Mouse (Mus musculus) T-helper 2 cell (primary cell): Measurements from ENCODE around the gene Mospd3.

Experiments used
- in situ Hi-C: fragments of 300-600 bp; cut with MboI, MseI; formaldehyde crosslinking; loops from one replicate; pipeline ENCODE4 v1.15.1; 2025; ENCODE audit warnings: high pct_unique_total_duplicates

Mospd3 gene

DNA sequence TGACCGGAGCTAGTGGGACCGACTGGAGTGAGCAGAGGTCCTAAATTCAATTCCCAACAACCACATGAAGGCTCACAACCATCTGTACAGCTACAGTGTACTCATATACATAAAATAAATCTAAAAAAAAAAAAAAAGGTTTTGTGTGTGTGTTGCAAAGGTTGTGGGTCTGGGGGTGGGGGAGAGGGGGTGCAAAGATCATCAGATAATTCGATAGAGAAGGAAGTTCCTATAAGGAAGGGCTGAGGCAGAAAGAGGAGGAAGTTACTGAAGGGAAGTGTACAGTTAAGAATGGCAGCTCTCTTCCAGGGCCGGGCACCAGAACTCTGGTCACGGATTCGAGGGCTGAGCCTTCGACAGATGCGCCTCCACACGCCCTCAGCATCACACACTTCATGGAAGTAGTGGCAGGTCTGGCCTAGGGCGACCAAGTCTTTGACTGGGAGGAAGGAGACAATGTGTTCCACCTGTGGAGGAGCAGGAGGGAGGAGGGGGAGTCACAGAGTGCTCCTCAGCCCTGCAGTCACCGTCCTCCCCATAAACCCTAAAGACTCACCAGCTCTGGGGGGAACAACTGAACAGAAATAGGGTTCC, 23.2 kb upstream of the Mospd3 start:
- in situ Hi-C loops, result loop anchor here (25.0 kb wide), 1 partner anchor 1638 kb away; the partner anchor contains the start of gene Get4

DNA sequence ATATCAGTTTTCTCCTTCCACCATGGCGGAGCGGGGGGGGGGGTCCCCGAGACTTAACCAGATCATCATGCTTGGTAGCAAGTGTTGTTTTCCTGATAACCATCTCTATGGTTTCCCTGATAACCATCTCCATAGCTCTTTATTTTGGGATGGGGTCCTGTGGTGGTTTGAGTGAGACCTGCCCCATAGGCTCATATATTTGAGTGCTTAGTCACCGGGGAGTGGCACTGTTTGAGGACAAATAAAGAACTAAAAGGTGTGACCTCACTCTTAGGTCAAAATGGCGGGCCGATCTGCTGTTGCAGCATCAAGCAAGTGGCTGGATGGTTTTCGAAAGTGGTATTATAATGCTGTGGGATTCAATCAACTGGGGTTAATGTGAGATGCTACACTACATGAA, 14.5 kb upstream of the Mospd3 start:
- in situ Hi-C loops, result loop anchor here (25.0 kb wide), 1 partner anchor 1647 kb away; the partner anchor contains the start of gene Get4

DNA sequence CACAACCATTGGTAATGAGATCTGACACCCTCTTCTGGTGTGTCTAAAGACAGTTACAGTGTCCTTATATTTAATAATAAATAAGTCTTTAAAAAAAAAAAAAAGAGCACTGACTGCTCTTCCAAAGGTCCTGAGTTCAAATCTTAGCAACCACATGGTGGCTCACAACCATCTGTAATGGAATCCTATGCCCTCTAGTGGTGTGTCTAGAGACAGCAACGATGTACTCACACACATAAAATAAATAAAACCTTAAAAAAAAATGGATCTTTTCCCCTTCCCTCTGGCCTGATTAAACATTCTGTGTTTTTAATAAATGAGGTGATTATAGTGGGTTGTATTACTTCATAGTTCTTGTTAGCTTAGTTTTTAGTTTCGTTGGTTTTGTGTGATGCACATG, 14.1 kb upstream of the Mospd3 start:
- in situ Hi-C loops, result loop anchor here (25.0 kb wide), 1 partner anchor 1647 kb away; the partner anchor contains the start of gene Get4

DNA sequence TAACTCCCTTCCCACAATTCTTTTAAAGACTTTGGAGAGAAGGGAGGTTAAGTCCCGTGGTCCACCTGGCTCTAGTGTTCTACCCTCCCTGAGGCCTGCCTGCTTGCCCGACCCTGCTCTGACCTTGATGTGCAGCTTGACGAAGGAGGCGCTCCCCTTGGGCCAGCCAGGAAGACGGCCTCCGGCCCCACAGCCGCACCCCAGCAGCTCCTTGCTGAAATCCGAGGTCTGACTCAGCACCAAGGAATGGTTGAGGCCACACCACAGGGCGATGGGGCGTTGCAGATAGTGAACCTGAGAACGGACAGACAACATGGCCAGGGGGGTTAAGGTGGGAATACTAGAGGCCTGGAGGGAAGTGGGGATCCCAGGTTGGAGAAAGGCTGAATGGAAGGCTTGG, 12.7 kb upstream of the Mospd3 start, which contains the start of gene Pcolce:
TSS of gene Pcolce (minus strand) at position 235 of the 400 bp plus-strand sequence.
- in situ Hi-C loops, result loop anchor here (25.0 kb wide), 1 partner anchor 1649 kb away; the partner anchor contains the start of gene Get4

DNA sequence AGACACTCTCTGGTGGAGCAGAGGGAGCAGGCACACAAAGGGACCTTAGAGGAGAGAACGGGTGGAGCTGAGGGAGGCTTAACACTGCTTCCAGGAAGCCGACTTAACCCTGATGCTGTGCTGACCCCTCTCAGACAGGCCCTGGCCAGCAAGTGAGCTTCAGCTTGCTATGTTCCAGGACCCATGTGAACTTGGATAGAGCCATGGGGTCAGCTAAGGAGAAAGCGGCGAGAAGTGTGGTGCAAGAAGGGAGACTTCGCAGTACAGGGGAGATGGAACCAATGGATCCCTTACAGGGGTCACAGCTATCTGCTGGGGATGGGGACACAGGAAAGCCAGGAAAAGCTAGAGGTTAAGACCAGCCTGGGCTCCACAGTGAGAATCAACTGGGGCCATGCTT, 12.2 kb upstream of the Mospd3 start:
- in situ Hi-C loops, result loop anchor here (25.0 kb wide), 1 partner anchor 1649 kb away; the partner anchor contains the start of gene Get4

DNA sequence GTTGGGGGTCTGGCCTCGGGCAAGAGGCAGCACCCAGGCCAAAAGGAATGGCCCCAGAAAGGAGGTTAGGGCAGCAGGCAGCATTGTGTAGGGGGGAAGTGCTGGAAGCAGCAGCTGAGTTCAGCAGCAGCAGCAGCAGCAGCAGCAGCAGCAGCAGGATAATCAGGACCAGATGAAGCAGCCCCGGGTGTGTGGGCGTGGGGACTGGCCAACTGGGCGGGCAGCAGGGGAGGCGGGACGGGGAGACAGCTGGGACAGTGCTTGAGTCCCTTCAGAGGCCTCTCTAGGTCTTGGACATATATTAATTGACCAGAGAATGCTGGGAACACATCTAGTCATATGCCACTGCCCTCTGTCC, 10.4 kb upstream of the Mospd3 start:
- in situ Hi-C loops, result loop anchor here (25.0 kb wide), 1 partner anchor 1651 kb away; the partner anchor contains the start of gene Get4

DNA sequence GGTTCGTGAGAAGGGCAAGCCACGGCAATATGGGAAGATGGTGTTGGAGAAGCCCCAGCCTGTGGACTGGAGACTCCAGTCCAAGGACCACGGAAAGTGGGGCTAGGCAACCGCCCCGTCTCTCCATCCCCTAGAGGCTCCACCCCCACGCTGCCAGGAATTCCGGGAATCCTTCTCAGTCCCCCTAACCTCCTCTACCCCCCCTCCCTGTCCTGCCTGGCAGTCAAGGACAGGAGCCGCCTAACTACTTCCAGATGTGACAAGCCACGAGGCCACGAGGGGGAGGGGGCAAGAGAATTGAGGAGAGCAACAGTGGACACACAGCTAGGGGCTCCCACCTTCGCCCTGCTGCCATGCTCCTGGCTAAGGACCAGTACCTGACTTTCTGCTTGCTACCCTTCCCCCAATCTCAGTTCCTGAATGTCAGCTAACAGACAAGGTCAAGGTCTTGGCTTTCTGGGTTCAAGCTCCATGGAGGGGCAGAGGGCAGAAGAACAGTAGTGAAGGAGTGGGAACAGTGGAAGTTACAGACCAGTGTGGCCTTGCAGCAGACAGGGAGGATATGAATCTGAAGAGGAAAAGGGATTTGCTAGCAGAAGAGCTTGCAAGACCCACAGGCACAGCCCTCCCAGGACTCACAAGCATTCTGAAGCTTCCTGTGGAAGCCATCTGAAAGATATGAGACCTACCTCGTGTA, 9.8 kb upstream of the Mospd3 start:
- in situ Hi-C loops, result loop anchor here (25.0 kb wide), 1 partner anchor 1652 kb away; the partner anchor contains the start of gene Get4

DNA sequence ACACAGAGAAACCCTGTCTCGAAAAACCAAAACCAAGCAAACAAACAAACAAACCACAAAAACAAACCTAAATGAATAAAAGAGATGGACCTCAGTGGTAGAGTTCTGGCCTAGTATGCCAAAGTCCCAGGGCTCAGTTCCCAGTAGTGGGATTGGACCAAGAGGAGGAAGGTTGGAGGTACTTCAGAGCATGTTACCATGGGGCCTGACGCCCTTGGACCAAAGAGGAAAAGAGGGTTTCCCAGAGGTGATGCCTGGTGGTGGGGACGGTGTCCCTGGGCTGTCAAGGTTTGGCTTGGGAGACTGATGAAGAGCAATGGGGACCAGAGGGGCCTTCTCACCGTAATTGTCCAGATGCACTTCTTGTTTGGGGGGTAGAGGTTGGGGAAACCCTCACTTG, 9.2 kb upstream of the Mospd3 start:
- in situ Hi-C loops, result loop anchor here (25.0 kb wide), 1 partner anchor 1652 kb away; the partner anchor contains the start of gene Get4

DNA sequence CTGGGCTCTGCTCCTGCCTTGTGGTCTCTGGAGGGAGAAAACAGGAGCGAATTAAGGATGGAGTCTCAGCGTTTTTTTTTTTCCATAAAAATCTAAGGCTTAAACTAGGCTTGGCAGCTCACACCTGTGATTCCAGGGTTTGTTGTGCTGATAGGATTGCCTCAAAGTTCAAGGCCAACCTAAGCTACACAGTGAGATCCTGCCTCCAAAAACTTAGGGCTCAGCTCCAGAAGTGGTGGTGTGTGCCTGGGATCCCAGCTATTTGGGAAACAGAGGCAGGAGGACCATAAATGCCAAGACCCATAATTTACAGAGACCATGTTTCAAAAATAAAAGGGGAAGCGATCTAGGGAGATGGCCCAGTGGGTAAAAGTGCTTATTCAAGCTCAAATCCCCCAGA, 8.4 kb upstream of the Mospd3 start:
- in situ Hi-C loops, result loop anchor here (10.0 to 25.0 kb wide), 2 partner anchors 314 to 1653 kb away; partner anchors contain the start of genes Get4 and Ufsp1

DNA sequence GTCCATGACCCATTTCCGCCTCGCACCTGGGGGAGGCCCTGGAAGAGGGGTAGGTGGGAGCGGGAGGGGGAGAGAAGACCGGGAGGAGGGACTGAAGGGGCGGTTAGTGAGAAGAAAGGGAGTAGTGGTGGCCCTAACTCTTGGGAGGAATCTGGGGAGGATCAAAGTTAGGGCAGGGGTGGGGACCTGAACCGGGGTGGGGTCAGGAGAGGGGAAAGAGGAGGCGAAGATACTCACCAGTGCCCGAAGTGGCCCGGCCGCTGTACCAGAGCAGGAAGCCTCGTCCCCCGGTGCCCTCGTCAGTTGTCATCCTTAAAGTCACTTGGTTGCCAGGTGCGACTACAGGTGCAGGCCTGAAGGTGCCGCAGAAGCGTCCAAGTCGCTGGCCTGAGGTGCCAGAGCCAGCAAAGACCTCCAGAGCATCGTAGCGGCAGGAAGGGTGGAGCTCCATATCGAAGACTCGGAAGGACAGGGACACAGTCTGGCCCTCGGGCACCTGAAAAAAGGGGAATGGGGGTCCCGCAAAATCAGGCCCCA, 7.9 kb upstream of the Mospd3 start:
- in situ Hi-C loops, result loop anchor here (10.0 to 25.0 kb wide), 2 partner anchors 314 to 1654 kb away; partner anchors contain the start of genes Get4 and Ufsp1

DNA sequence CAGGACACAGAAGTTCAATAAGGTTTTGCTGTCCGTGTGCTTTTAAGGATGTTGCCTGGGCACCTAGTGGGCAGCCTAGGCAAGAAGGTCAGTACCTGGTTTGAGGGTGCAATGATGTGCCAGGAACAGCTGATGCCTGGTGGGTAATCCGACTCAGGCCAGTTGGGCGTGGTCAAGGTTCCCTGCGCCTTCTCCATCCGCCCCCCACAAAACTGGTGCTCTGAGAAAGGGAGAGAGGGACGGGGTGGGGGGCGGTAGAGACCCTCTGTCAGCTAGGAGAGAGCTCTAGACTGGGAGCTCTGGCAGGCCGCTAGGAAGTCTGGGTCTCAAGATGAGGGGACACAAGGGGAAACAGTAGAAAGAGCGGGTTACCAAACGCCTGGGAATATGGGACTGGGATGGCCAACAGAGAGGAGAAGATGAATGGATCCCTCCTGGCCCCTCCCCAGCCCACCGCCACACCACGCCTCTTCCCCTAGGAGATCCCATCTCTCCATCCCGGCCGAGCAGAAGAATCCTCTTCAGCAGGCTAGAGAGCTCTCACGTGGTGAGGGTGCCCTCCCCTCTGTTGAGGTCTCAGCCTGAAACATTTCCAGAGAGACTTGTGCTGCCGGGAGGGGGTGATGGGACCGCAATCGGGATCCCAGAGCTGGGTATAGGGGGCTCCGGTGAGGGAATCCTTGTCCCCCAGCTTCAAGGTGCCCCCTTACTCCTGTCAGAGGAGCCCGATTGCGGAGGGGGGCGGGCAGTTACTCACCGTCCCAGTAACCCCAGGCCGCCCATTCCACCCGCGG, 7.2 kb upstream of the Mospd3 start:
- in situ Hi-C loops, result loop anchor here (10.0 to 25.0 kb wide), 2 partner anchors 313 to 1654 kb away; partner anchors contain the start of genes Get4 and Ufsp1

DNA sequence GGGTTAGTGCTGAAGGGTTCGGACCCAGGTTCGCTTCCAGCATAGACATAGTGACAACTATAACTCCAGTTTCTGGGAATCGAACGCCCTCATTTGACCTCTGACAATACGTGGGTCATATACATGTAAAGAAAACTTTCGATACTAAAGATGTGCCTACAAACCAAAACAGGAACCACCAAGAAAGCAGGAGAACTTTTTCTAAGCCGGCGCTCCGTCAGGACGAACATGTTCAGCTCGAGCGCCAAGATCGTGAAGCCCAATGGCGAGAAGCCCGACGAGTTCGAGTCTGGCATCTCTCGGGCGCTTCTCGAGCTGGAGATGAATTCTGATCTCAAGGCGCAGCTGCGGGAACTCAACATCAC, 489 bp upstream of the Mospd3 start:
- in situ Hi-C loops, result loop anchor here (5.0 to 25.0 kb wide), 3 partner anchors 41 to 1661 kb away; partner anchors contain the start of genes Get4, Sap25 and Ufsp1

DNA sequence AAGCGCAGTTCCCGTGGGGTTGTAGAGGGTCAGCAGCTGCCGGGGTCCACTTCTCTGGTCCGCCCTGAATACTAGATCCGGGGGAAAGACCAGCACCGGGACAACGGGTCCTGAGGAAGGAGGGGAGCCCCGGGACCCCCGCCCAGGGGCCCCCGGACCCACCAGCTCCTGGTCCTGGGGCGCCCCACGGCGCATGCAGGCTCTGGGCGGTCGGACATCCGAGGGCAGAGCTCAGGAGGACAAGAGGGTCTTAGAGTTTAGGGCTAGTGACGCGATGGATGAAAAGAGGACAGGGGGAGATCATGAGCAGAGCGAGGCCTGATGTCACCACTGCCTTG, 608 bp downstream of the Mospd3 start:
- in situ Hi-C loops, result loop anchor here (5.0 to 25.0 kb wide), 3 partner anchors 42 to 1662 kb away; partner anchors contain the start of genes Get4, Sap25 and Ufsp1

DNA sequence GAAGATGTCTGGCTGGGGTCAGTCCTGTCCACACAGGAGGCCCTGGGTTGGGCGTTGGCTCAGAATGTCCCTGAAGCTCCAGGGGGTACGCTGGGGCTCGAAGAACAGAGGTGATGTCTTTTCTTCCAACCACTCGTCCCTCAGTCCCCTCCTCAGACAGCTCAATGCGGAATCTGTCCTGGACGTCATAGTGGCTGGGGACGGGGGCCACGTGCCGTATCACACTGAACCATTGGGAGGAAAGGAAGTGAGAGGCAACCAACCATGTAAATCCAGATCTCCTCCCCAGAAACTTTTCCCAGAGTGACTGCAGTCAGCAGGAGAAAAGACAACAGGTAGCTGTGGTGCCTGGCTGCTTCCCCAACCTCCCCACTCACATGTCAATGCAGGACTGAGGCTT, 1.3 kb downstream of the Mospd3 start:
- in situ Hi-C loops, result loop anchor here (5.0 to 10.0 kb wide), 2 partner anchors 67 to 95 kb away; partner anchors contain the start of genes Epo, Gnb2 and Pop7

DNA sequence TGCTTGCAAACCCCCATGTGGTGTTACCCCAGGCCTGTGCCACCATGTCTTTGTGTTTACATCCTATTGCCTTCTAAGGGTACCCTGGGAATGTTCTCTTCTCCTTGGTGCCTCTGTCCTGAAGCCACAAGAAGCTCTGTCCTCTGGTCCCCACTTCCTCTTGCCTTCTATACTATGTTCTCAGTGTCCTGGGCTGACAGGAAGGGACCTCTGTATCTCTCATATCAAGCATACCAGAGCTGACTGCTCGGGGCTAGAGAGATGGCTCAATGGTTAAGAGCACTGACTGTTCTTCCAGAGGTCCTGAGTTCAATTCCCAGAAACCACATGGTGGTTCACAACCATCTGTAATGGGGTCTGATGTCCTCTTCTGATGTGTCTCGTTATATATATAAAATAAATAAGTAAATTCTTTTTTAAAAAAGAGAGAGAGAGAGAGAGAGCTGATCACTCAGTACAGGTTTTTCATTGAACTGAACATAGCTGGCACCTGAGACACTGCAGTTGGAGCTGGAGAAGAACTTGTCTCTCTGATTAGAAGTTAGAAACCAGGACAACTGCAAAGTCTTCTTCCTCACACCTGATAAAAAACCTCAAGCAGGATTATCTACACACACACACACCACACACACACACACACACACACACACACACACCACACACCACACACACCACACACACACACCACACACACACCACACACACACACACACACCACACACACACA, 2.6 kb downstream of the Mospd3 start:
- in situ Hi-C loops, result loop anchor here (5.0 to 10.0 kb wide), 2 partner anchors 66 to 93 kb away; partner anchors contain the start of genes Epo, Gnb2 and Pop7

DNA sequence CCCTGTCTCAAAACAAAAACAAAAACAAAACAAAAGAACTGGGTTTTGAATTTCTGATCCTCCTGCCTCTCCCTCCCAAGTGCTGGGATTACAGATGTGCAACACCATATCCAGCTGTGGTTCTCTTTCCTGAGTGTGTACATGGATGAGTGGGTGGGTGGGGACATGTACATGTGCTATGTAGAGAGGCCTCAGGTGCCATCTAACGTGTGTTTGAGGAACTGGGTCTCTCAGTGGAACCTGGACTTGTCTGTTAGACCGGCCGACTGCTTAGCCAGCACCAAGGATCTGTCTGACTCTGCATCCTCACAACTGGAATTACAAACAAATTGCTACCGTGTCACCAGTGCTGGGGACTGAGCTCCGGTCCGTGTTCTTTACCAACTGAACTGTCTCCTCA, 3.2 kb downstream of the Mospd3 start:
- in situ Hi-C loops, result loop anchor here (5.0 to 10.0 kb wide), 2 partner anchors 65 to 93 kb away; partner anchors contain the start of genes Epo, Gnb2 and Pop7

DNA sequence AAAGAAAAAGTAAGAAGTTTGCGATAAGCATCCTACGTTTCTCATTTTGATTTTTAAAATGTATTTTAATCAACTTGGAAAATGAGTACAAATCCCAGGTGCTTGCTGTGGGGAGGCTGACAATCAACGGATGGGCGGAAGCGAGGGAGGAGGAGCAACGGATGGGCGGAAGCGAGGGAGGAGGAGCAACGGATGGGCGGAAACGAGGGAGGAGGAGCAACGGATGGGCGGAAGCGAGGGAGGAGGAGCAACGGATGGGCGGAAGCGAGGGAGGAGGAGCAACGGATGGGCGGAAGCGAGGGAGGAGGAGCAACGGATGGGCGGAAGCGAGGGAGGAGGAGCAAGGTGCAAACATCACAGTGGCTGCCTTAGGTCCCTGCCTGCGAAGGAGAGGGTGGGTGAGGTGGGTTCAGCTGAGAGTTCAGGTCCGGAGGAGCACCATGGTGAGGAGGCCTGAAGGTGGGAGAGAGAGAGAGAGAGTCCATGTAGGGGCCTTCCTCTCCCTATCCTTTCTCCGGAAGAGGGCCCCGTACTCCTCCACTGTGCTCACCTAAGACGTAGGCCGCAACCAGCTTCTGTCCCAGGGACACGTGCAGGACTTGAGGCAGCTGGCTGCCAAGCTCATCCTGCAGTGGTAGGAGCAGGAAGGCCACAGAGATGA, 4.1 kb downstream of the Mospd3 start:
- in situ Hi-C loops, result loop anchor here (5.0 to 10.0 kb wide), 2 partner anchors 64 to 92 kb away; partner anchors contain the start of genes Epo, Gnb2 and Pop7

DNA sequence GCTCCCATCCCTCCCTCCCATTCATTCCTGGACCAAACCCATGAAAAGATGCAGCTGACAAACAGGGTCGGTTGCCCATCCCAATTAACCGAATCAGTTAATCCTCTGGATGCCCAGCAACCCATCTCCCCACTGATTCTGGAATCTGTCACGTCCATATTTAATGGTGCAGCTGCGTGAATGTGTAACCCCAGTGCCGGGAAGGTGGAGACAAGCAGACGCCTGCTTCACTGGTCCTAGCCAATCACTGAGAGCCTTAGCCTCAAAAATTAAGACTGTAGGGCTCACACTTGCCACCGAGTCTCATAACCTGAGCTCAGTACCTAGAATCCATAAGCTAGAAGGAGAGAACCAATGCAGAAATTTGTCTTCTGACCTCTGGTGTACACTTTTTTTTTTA, 4.9 kb downstream of the Mospd3 start:
- in situ Hi-C loops, result loop anchor here (5.0 to 10.0 kb wide), 2 partner anchors 64 to 91 kb away; partner anchors contain the start of genes Epo, Gnb2 and Pop7

DNA sequence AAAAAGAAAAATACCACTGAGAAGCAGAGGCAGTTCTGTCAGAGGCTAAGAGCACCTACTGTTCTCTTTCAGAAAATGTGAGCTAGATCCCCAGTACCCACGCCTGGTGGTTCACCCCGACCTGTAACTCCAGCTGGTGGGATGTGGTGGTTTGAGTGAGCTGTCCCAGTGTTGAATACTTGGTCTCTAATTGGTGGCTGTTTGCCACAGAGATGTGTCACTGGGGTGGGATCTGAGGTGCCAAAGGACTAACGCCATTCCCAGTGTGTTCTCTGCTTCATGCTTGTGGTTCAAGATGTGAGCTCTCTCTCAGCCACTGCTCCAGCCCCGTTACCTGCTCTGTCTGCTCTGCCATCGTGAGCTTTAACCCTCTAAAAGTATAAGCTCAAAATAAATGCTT, 10.4 kb downstream of the Mospd3 start:
- in situ Hi-C loops, result loop anchor here (10.0 kb wide), 1 partner anchor 86 kb away; the partner anchor contains the start of gene Pop7

DNA sequence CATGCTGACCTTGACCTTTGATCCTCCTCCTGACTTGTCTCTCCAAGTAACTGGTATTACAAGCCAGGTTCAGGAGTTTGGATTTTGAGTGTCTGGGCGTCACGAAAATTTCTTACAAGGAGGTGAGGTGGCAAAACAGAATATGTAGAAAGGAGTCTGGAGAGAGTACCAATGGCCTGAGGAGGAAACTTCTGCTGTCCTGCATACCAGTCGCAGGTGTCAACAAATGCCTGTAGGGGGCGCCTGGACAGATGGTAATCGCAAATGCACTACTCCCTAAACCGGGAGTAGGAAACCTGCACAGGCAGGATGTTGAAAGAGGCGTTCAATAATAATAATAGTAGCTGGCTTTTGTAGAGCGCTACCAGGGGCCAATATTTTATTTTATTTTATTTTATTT, 15.9 kb downstream of the Mospd3 start:
- in situ Hi-C loops, result no loop called here
